Mouse (Mus musculus) CD4-positive, CD25-positive, alpha-beta regulatory T cell, adult 2 months (primary cell): ENCODE measurements around the gene Slc12a5.

ENCODE experiments used
- DNase-seq: peaks from one replicate; pipeline ENCODE4 v3.0.0-alpha.2; 2012; ENCODE audit warnings: low read depth, low spot score

Gene Slc12a5

DNA sequence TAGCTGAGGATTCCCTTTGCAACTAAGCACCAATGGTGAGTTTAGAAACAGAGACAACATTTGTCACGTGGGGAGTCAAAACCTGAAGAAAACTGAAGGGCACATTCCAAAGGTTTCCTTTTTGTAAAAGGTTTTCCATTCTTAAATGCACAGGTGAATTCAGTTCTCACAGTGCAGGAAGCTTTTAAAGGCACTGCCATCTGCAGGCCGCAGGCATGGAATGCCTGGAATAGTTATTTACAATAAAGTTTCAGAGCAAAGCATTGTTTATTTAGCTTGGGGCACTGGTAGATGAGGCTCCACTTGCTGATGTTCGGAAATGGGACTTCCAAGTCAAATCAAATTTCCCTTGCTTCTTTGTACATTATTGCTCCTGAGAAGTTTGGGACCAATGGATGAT lies 71.9 kb downstream of the Slc12a5 start:
- no peak for DNase-seq

DNA sequence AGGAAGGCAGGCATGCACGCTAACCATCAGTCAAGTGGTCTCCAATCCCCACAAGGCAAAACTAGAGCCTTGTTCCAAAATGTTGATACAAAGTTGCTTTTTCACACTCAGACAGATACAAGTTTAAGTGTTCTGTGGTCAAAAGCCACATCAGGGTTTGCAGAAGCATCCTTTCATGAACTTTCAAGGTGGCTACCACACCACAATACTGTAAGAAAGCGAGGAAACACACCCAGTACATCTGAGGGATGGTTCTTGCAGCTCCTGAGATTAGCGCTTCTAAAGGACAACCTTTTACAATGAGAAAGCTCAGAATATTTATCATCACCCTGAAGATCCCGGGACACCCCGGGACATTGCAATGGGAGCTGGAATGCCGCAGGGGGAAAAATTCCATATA lies 72.7 kb downstream of the Slc12a5 start:
- no peak for DNase-seq

DNA sequence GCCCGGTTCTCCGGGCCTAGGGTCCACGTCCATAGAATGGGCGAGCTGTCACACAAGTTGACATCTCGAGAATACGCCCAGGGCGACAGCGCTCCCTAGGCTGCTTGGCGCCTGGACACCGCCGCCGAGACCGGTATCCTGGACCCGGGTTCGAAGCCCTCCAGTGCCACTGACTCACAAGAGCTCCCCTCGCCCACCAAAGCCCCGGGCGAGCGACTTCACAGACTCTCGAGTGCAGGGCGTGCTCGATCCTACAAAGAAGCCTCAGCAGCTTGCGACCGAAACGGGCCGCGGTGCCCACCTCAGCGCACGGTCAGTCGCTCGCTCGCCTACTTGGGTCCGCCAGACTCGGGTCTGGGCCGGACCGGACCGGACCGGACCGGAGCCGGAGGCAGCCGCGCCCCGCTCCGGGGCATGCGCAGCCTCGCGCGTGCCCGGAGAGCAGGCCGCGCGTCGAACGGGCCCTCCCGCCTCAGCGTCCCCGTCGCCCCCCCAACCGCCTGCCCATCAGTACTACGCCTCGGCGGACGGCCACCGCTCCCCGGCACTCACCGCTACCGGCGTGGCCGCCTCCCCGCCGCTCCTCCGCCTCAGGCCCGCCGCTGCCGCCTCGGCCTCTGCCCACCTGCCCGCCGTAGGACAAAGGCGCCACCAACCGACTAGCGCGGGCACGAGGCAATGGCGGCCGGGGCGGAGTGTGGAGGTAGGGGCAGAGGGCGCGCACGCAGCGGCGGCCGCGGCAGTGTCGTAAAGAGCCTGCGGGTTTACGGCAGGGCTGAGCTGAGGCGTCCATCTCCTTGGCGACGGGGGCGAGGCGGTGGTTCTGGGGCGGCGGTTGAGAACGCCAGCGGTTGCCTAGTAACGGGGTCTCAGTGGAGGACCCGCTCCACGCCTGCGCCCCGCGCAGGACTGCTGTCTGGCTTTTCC lies 73.8 kb downstream of the Slc12a5 start, which contains the start of gene Ncoa5:
Gene Ncoa5 (minus strand): TSS at position 737 of the 927 bp plus-strand sequence.
- DNase-seq: peak; percentile 98

DNA sequence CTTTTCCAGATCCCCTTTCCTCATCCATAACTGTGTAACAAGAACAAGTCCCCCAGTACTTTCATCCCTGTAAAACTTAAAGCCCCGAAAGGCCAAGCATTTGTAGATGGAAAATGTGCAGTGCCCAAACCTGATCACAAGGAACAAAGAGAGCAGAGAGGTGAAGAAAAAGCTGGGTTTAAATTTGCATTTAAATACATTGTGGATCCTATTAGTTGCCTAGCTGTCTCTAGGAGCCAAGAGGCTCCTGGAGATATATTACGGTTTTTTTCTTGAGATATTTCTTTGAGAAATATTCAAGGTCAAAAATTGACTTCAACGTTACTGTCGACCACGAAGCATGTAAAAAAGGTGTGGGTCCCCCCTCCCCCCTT lies 74.4 kb downstream of the Slc12a5 start:
- no peak for DNase-seq

DNA sequence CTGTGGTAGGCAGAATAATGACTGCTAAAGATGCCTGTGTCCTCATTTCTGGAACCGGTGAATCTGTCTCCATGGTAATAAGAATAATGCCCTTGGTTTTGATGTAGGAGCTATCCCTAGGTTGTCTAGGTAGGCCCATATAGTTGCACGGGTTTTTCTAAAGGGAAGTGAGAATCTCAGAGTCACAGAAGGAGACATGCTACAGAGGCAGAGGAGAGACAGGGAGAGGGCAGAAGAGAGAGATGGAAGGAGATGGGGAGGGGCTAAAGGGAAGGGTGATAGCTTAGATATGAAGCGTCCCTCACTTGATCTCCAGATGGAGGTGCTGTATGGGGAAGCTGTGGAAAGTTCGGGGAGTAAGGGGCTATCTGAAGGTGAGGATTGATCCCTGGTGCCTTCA lies 76.8 kb downstream of the Slc12a5 start:
- DNase-seq: no peak

DNA sequence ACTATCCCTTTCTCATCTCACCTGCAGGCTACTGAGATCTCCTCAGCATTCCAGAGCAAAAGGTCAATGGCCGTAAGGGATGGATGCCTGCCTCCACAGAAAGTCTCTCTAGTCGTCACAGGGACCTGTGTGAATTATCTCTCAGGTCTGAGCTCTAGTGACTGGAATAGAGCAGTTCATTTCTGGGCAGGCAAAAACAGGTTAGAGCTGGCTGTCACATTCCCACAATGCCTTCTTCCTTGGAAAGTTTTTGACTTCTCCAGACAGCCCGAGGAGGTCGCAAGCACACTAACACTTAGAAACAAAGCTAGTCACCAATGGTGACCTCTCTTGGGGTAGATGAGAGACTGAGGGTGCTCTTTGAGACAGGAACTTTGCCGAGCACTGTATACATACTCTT lies 81.5 kb downstream of the Slc12a5 start:
- no peak for DNase-seq

DNA sequence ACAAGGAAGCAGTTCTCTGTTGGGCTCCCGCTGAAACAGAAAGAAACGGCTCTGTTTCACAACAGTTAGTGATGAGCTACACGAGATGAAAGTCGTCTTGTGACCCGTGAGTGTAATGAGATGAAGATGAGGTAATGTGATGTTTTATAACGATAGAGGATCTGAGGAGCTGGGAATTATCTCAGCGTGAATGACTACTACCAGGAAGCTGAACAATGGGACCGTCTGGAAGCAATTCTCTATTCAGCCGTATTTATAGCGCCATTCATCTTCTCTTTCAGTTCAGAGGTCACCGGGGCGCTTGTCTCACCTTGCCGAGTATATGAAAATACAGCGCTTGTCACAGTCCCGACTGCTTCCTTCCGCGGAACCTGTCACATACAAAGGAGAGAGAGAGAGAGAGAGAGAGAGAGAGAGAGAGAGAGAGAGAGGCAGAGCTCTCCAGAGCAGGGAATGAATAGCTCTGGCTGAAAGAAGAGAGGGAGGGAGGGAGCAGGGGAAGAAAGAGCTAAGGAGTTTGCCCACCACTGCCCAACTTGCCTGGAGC lies 82.6 kb downstream of the Slc12a5 start:
- DNase-seq: peak; percentile 7

DNA sequence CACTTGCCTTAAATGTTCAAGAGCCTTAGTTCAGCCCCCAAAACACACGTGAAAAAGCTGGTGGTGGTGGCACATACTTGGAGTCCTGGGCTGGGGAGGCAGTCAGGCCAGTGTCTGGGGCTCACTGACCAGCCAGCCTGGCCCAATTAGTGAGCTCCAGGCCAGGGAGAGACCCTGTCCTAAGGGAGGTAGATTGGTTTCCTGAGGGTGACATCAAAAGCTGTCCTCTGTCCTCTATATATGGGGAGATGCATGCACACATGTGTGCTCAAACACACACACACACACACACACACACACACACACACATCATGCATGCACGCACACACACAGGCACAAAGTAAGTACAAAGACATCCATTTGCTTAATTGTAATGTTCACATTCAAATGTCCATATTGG lies 83.1 kb downstream of the Slc12a5 start:
- DNase-seq: no peak

DNA sequence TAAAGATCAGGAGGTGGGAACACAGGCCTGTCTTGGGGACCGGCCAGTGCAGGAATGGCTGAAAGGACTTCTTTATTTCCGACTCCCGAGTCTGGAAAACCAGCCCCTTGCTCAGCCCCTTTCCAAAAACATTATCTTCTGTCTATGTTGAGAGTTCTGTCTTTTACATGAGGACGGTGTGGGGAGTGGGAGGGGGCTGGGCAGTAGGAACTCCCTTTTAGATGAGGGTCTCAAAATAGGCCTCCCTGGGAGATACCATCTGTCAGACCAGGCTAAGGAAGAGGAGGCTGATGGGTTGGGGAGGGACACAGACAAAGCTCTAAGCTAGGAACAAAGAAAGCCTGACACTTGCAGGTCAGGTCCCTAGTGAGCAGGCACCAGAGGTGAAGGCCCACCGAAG lies 88.4 kb downstream of the Slc12a5 start:
- no peak for DNase-seq
